Mouse (Mus musculus): Measurements from ENCODE around the gene Sirt5. TPM values are rescaled to one million over a fixed set of nuclear protein-coding genes. Genes with fewer than 3 reads are reported as not detected.
A peak's percentile ranks its signal among the peaks of the same experiment; 100 is the strongest.

The Sirt5 gene
- polyA plus RNA-seq, 1 experiment from 2014 or later = 24.9 TPM

- DNase-seq (ENCODE audit: low spot score) = no peak
- H3K36me3 ChIP-seq = no peaks in the 10 kb centered on the region
- no peak overlapping the region for H3K27ac ChIP-seq
- 84% methylated on average over 9 of the region's 9 CpGs for WGBS
- H3K27me3 ChIP-seq (ENCODE audit: insufficient read depth, poor library complexity, severe bottlenecking) = no peaks in the 10 kb centered on the region
- no peaks in the 10 kb centered on the region for H3K9me3 ChIP-seq
- 0 out of 2 replicates have a peak, but pooled peaks cover 7% of the 10 kb centered on the region for H3K4me1 ChIP-seq (replicated peaks)
- no peak overlapping the region for H3K4me3 ChIP-seq
Measured at GRCm38 (mm10) chr13:43350489-43351169, 14.7 kb upstream of the Sirt5 start.

- H3K4me3 ChIP-seq = no peak overlapping the region
Measured at GRCm38 (mm10) chr13:43353356-43353755, 11.9 kb upstream of the Sirt5 start.

GRCm38 (mm10) chr13:43354362-43354761 is 10.9 kb upstream of the Sirt5 start:
- Histone ChIP-seq H3K4me3 (no peak overlapping the region), H3K36me3 (no peaks in the 10 kb centered on the region), H3K27me3 (ENCODE audit: insufficient read depth, poor library complexity, severe bottlenecking) (no peaks in the 10 kb centered on the region), H3K9me3 (no peaks in the 10 kb centered on the region), H3K4me1 (replicated peaks) (0 out of 2 replicates have a peak, but pooled peaks cover 7% of the 10 kb centered on the region), H3K27ac (no peak overlapping the region)
- DNase-seq (ENCODE audit: low spot score) = no peak
- 88% methylated on average over 12 of the region's 12 CpGs for WGBS

More at GRCm38 (mm10) chr13:43353356-43353755, 11.9 kb upstream of the Sirt5 start:
- H3K4me1 ChIP-seq (replicated peaks) = 0 out of 2 replicates have a peak, but pooled peaks cover 7% of the 10 kb centered on the region
- H3K36me3 ChIP-seq = no peaks in the 10 kb centered on the region
- DNase-seq (ENCODE audit: low spot score) = no peak
- H3K27ac ChIP-seq = no peak overlapping the region
- no peaks in the 10 kb centered on the region for H3K9me3 ChIP-seq
- no peaks in the 10 kb centered on the region for H3K27me3 ChIP-seq (ENCODE audit: insufficient read depth, poor library complexity, severe bottlenecking)
- WGBS = 80% methylated on average over 4 of the region's 4 CpGs

- H3K36me3 ChIP-seq = no peaks in the 10 kb centered on the region
- 0 out of 2 replicates have a peak, but pooled peaks cover 4% of the 10 kb centered on the region for H3K4me1 ChIP-seq (replicated peaks)
- 87% methylated on average over 14 of the region's 14 CpGs for WGBS
- H3K27ac ChIP-seq = no peak overlapping the region
- no peaks in the 10 kb centered on the region for H3K27me3 ChIP-seq (ENCODE audit: insufficient read depth, poor library complexity, severe bottlenecking)
- no peak overlapping the region for H3K4me3 ChIP-seq
- no peak for DNase-seq (ENCODE audit: low spot score)
- no peaks in the 10 kb centered on the region for H3K9me3 ChIP-seq
Measured at GRCm38 (mm10) chr13:43356346-43357125, 8.8 kb upstream of the Sirt5 start.

- H3K4me1 ChIP-seq (replicated peaks) = peaks cover 9% of the 10 kb centered on the region
- H3K27me3 ChIP-seq (ENCODE audit: insufficient read depth, poor library complexity, severe bottlenecking) = no peaks in the 10 kb centered on the region
- H3K27ac ChIP-seq = no peak overlapping the region
- DNase-seq (ENCODE audit: low spot score) = no peak
- WGBS = 73% methylated on average over 6 of the region's 6 CpGs
- no peaks in the 10 kb centered on the region for H3K36me3 ChIP-seq
- no peak overlapping the region for H3K4me3 ChIP-seq
- no peaks in the 10 kb centered on the region for H3K9me3 ChIP-seq
Measured at GRCm38 (mm10) chr13:43360534-43360933, 4.8 kb upstream of the Sirt5 start.

GRCm38 (mm10) chr13:43362353-43362752 is 2.9 kb upstream of the Sirt5 start:
- Histone ChIP-seq H3K9me3 (no peaks in the 10 kb centered on the region), H3K4me1 (replicated peaks) (peaks cover 17% of the 10 kb centered on the region), H3K27me3 (ENCODE audit: insufficient read depth, poor library complexity, severe bottlenecking) (no peaks in the 10 kb centered on the region), H3K4me3 (no peak overlapping the region), H3K27ac (no peak overlapping the region), H3K36me3 (no peaks in the 10 kb centered on the region)
- WGBS = 87% methylated on average over 9 of the region's 9 CpGs
- no peak for DNase-seq (ENCODE audit: low spot score)

GRCm38 (mm10) chr13:43365825-43366184 is 509 bp downstream of the Sirt5 start:
- H3K27me3 ChIP-seq (ENCODE audit: insufficient read depth, poor library complexity, severe bottlenecking) = no peaks in the 10 kb centered on the region
- H3K27ac ChIP-seq = peak overlapping the region; percentile 93
- H3K4me3 ChIP-seq = peak overlapping the region; percentile 66
- DNase-seq (ENCODE audit: low spot score) = no peak
- H3K4me1 ChIP-seq (replicated peaks) = peaks cover 17% of the 10 kb centered on the region
- peaks cover 4% of the 10 kb centered on the region for H3K36me3 ChIP-seq
- H3K9me3 ChIP-seq = no peaks in the 10 kb centered on the region
- 13% methylated on average over 11 of the region's 11 CpGs for WGBS

- Histone ChIP-seq H3K4me1 (replicated peaks) (peaks cover 20% of the 10 kb centered on the region), H3K27ac (no peak overlapping the region), H3K4me3 (no peak overlapping the region), H3K27me3 (ENCODE audit: insufficient read depth, poor library complexity, severe bottlenecking) (no peaks in the 10 kb centered on the region), H3K36me3 (peaks cover 31% of the 10 kb centered on the region), H3K9me3 (peaks cover 8% of the 10 kb centered on the region; the same call in 1 of the 2 replicates)
- no peak for DNase-seq (ENCODE audit: low spot score)
- 95% methylated on average over 6 of the region's 6 CpGs for WGBS
Measured at GRCm38 (mm10) chr13:43370063-43370462, 4.8 kb downstream of the Sirt5 start.

- Histone ChIP-seq H3K36me3 (peaks cover 47% of the 10 kb centered on the region), H3K27ac (no peak overlapping the region), H3K9me3 (peaks cover 8% of the 10 kb centered on the region; the same call in 1 of the 2 replicates), H3K27me3 (ENCODE audit: insufficient read depth, poor library complexity, severe bottlenecking) (no peaks in the 10 kb centered on the region), H3K4me1 (replicated peaks) (peaks cover 7% of the 10 kb centered on the region), H3K4me3 (no peak overlapping the region)
- no peak for DNase-seq (ENCODE audit: low spot score)
- WGBS = 81% methylated on average over 1 of the region's 1 CpGs
Measured at GRCm38 (mm10) chr13:43372892-43373291, 7.6 kb downstream of the Sirt5 start.

- Histone ChIP-seq H3K9me3 (peaks cover 8% of the 10 kb centered on the region; the same call in 1 of the 2 replicates), H3K36me3 (peaks cover 53% of the 10 kb centered on the region), H3K27ac (no peak overlapping the region), H3K4me3 (no peak overlapping the region), H3K4me1 (replicated peaks) (peaks cover 7% of the 10 kb centered on the region), H3K27me3 (ENCODE audit: insufficient read depth, poor library complexity, severe bottlenecking) (no peaks in the 10 kb centered on the region)
- no peak for DNase-seq (ENCODE audit: low spot score)
- 88% methylated on average over 10 of the region's 10 CpGs for WGBS
Measured at GRCm38 (mm10) chr13:43374205-43374604, 8.9 kb downstream of the Sirt5 start.

GRCm38 (mm10) chr13:43374918-43375432 is 9.7 kb downstream of the Sirt5 start:
- no peak for DNase-seq (ENCODE audit: low spot score)
- H3K4me1 ChIP-seq (replicated peaks) = peaks cover 7% of the 10 kb centered on the region
- H3K4me3 ChIP-seq = no peak overlapping the region
- no peaks in the 10 kb centered on the region for H3K27me3 ChIP-seq (ENCODE audit: insufficient read depth, poor library complexity, severe bottlenecking)
- peaks cover 53% of the 10 kb centered on the region for H3K36me3 ChIP-seq
- WGBS = 70% methylated on average over 2 of the region's 2 CpGs
- H3K9me3 ChIP-seq = peaks cover 8% of the 10 kb centered on the region; the same call in 1 of the 2 replicates
- H3K27ac ChIP-seq = no peak overlapping the region

- H3K27me3 ChIP-seq (ENCODE audit: insufficient read depth, poor library complexity, severe bottlenecking) = no peaks in the 10 kb centered on the region
- no peaks in the 10 kb centered on the region; the same call in 1 of the 2 replicates for H3K4me1 ChIP-seq (replicated peaks)
- no peaks in the 10 kb centered on the region for H3K9me3 ChIP-seq
- no peak overlapping the region for H3K4me3 ChIP-seq
- H3K27ac ChIP-seq = no peak overlapping the region
- 86% methylated on average over 3 of the region's 3 CpGs for WGBS
- no peak for DNase-seq (ENCODE audit: low spot score)
- H3K36me3 ChIP-seq = peaks cover 35% of the 10 kb centered on the region
Measured at GRCm38 (mm10) chr13:43379989-43380388, 14.7 kb downstream of the Sirt5 start.

GRCm38 (mm10) chr13:43385321-43385720 is 20.0 kb downstream of the Sirt5 start:
- no peak for DNase-seq (ENCODE audit: low spot score)
- Histone ChIP-seq H3K4me3 (no peak overlapping the region), H3K27me3 (ENCODE audit: insufficient read depth, poor library complexity, severe bottlenecking) (no peaks in the 10 kb centered on the region), H3K4me1 (replicated peaks) (no peaks in the 10 kb centered on the region), H3K27ac (no peak overlapping the region), H3K36me3 (peaks cover 30% of the 10 kb centered on the region), H3K9me3 (no peaks in the 10 kb centered on the region)
- 93% methylated on average over 10 of the region's 10 CpGs for WGBS
